8 mouse cellular contexts compared by ENCODE assay signal in the genomic region with DNA sequence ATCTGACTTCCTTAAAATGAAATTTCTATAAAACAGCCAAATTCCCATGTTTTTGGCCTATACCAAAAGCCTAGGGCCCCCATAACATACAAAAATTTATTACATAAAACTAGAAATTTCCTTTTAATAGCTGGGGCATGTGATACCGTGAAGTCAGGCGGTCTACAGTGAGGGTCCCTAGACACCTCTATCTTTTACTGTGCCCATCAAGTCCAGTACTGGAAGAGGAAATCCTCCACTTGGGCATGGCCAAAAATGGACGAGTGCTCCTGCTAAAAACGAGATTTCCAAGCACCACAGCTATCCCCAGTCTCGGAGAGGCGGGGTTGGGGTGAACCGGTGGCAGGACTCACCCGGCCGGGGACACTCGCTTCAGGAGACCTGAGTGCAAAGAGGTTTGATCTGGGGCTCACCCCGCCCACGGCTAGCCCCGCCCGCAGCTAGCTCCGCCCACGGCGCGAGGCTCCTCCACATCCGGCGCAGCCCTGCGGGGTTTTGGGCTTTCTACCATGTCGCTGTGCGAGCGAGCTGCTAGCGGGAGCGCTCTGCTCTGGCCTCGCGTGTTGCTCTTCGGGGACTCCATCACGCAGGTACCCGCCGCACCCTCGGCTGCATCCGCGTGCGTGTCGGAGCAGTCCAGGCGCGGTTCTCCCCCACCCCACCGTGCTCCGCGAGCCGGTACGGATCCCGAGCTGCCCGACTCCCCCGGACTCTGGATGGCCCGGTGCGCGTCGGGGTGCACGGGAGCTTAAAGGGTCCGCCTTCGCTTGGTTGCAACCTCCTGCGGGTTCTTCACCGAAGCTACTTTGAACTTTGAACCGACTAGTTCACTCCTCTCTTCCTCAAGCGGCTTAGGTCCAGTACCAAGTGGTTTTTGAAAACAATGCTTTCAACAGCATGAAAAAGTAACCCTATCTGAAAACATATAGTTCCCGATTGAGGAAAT. TPM values are rescaled to one million over a fixed set of nuclear protein-coding genes. Genes with fewer than 3 reads are reported as not detected.
DNase-seq lines count a peak whose midpoint lies in the region; ATAC-seq and TF ChIP-seq lines count a peak whose summit lies in the region.

A gene (plus strand): TSS at position 467 of the 946 bp plus-strand sequence.

- DNase-seq in ES-E14 (ENCODE audit: low read depth, low spot score), result peak; percentile 59
- peak; percentile 87 for DNase-seq in cerebellum, adult 18-20 months
- peak; percentile 87 for DNase-seq in heart, postnatal 36 days
- DNase-seq in layer of hippocampus, adult 2 months (ENCODE audit: low spot score in 2 of 2), result peak; percentile 60 to 75
- DNase-seq in lung, embryonic 14.5 days, result peak; percentile 91
- peak; percentile 91 for DNase-seq in thymus, adult 2 months

- no peak for TF ChIP-seq CTCF in layer of hippocampus, adult 2 months (conservative IDR thresholded peaks at IDR 0.05)
- no peak for TF ChIP-seq CTCF in lung, embryonic 14.5 days (IDR thresholded peaks at IDR 0.05; ENCODE audit: low read depth)
- TF ChIP-seq CTCF in olfactory bulb, adult 2 months (IDR thresholded peaks at IDR 0.05; ENCODE audit: insufficient read depth, low read depth, low read length), result no peak
- no peak for TF ChIP-seq CTCF in thymus, adult 2 months (IDR thresholded peaks at IDR 0.05; ENCODE audit: borderline replicate concordance, control insufficient read depth, extremely low read depth, insufficient read depth, low read length, poor library complexity)

- peak; percentile 73 for TF ChIP-seq POLR2A in olfactory bulb, adult 2 months (IDR thresholded peaks at IDR 0.05; ENCODE audit: insufficient read depth, low read depth, low read length)
- peak; percentile 79 for TF ChIP-seq POLR2A in thymus, adult 2 months (IDR thresholded peaks at IDR 0.05; ENCODE audit: control insufficient read depth, extremely low read depth, insufficient read depth, low read length, poor library complexity)

- peak within 1 kb of the TSS; percentile 83 for H3K4me2 ChIP-seq in forebrain, embryonic 16.5 days (ENCODE audit: low read length)
- peak within 1 kb of the TSS; percentile 66 for H3K4me2 ChIP-seq in lung, embryonic 14.5 days

- H3K9me3 ChIP-seq in ES-E14 (ENCODE audit: control insufficient read depth, insufficient read depth, low read depth, low read length), result no peaks in the 10 kb centered on the region
- H3K9me3 ChIP-seq in forebrain, embryonic 16.5 days (ENCODE audit: control insufficient read depth, low read length), result no peaks in the 10 kb centered on the region
- no peaks in the 10 kb centered on the region for H3K9me3 ChIP-seq in lung, embryonic 14.5 days (ENCODE audit: low read depth, low read length)

- in situ Hi-C loops in ES-E14 (cut with MboI; ENCODE audit: low sequenced_read_pairs in 2 of 2, unreplicated experiment in 2 of 2), result no loop called here

- H3K27ac ChIP-seq in ES-E14 (ENCODE audit: insufficient read depth, low read depth, low read length, poor library complexity, severe bottlenecking), result no peak within 1 kb of the TSS
- peak within 1 kb of the TSS; percentile 49 for H3K27ac ChIP-seq in forebrain, embryonic 16.5 days (ENCODE audit: low read length)
- peak within 1 kb of the TSS; percentile 91 for H3K27ac ChIP-seq in layer of hippocampus, adult 2 months
- H3K27ac ChIP-seq in lung, embryonic 14.5 days (ENCODE audit: low read depth), result 0 out of 2 replicates have a peak within 1 kb of the TSS, but pooled peaks have one; percentile 42
- H3K27ac ChIP-seq in olfactory bulb, adult 2 months (ENCODE audit: insufficient read depth, low read depth, low read length), result peak within 1 kb of the TSS; percentile 71
- H3K27ac ChIP-seq in thymus, adult 2 months (ENCODE audit: control insufficient read depth, insufficient read depth, low read length), result peak within 1 kb of the TSS; percentile 41

- ATAC-seq in forebrain, embryonic 16.5 days, result peak; percentile 92
- peak; percentile 94 for ATAC-seq in lung, embryonic 14.5 days (ENCODE audit: insufficient read depth)

- intact Hi-C loops in heart, postnatal 36 days (cut with DNase I), result loop anchor here (2.0 to 10.0 kb wide), 4 partner anchors 29 to 391 kb away; a partner anchor contains a TSS

- no peaks in the 10 kb centered on the region for H3K27me3 ChIP-seq in forebrain, embryonic 16.5 days (replicated peaks; ENCODE audit: control insufficient read depth, insufficient read depth, low read length)
- no peaks in the 10 kb centered on the region for H3K27me3 ChIP-seq in lung, embryonic 14.5 days (ENCODE audit: insufficient read depth, low read length)
- H3K27me3 ChIP-seq in thymus, adult 2 months (ENCODE audit: control insufficient read depth, insufficient read depth, low read length), result no peaks in the 10 kb centered on the region

- H3K4me1 ChIP-seq in ES-E14 (ENCODE audit: control insufficient read depth in 2 of 2, insufficient read depth in 2 of 2, low read length in 2 of 2, poor library complexity in 1 of 2), result peaks cover 0 to 3% of the 10 kb centered on the region in 2 experiments; a peak in 1 of 4 replicates
- H3K4me1 ChIP-seq in forebrain, embryonic 16.5 days (replicated peaks; ENCODE audit: control insufficient read depth, insufficient read depth, low read length), result peaks cover 7% of the 10 kb centered on the region
- H3K4me1 ChIP-seq in lung, embryonic 14.5 days (ENCODE audit: insufficient read depth), result 0 out of 2 replicates have a peak, but pooled peaks cover 3% of the 10 kb centered on the region
- no peaks in the 10 kb centered on the region for H3K4me1 ChIP-seq in olfactory bulb, adult 2 months (ENCODE audit: control insufficient read depth, insufficient read depth, low read length)
- peaks cover 4% of the 10 kb centered on the region; the same call in 1 of the 2 replicates for H3K4me1 ChIP-seq in thymus, adult 2 months (replicated peaks; ENCODE audit: control insufficient read depth, insufficient read depth, low read length)

- H3K36me3 ChIP-seq in ES-E14 (ENCODE audit: control insufficient read depth, insufficient read depth, low read length, poor library complexity, severe bottlenecking), result peaks cover 20% of the 10 kb centered on the region
- peaks cover 10% of the 10 kb centered on the region; the same call in 1 of the 2 replicates for H3K36me3 ChIP-seq in forebrain, embryonic 16.5 days (ENCODE audit: control insufficient read depth, insufficient read depth)
- H3K36me3 ChIP-seq in lung, embryonic 14.5 days (ENCODE audit: insufficient read depth), result peaks cover 60% of the 10 kb centered on the region
- H3K36me3 ChIP-seq in thymus, adult 2 months (ENCODE audit: control insufficient read depth, insufficient read depth, low read length), result peaks cover 10% of the 10 kb centered on the region

- H3K4me3 ChIP-seq in ES-E14 (ENCODE audit: insufficient read depth in 1 of 2, low read depth in 1 of 2, low read length in 2 of 2, poor library complexity in 1 of 2, severe bottlenecking in 1 of 2), result peak within 1 kb of the TSS; percentile 90 to 98
- peak within 1 kb of the TSS; percentile 74 for H3K4me3 ChIP-seq in forebrain, embryonic 16.5 days (replicated peaks; ENCODE audit: low read length)
- H3K4me3 ChIP-seq in layer of hippocampus, adult 2 months, result peak within 1 kb of the TSS; percentile 90
- peak within 1 kb of the TSS; percentile 65 for H3K4me3 ChIP-seq in lung, embryonic 14.5 days (ENCODE audit: low read depth, low read length)
- peak within 1 kb of the TSS; percentile 91 for H3K4me3 ChIP-seq in olfactory bulb, adult 2 months (ENCODE audit: insufficient read depth, low read depth, low read length)
- H3K4me3 ChIP-seq in thymus, adult 2 months (ENCODE audit: control insufficient read depth, insufficient read depth, low read length), result peak within 1 kb of the TSS; percentile 67

- peak within 1 kb of the TSS; percentile 90 for H3K9ac ChIP-seq in ES-E14 (ENCODE audit: insufficient read depth, low read depth, low read length, poor library complexity, severe bottlenecking)
- H3K9ac ChIP-seq in forebrain, embryonic 16.5 days (replicated peaks; ENCODE audit: low read depth, low read length), result peak within 1 kb of the TSS; percentile 80
- H3K9ac ChIP-seq in lung, embryonic 14.5 days, result peak within 1 kb of the TSS; percentile 77

- WGBS in forebrain, embryonic 16.5 days, result 3% methylated on average over 59 of the region's 59 CpGs
- 3% methylated on average over 59 of the region's 59 CpGs for WGBS in lung, embryonic 14.5 days
- WGBS in olfactory bulb, adult 2 months, result 2% methylated on average over 59 of the region's 59 CpGs
- 2% methylated on average over 59 of the region's 59 CpGs for WGBS in thymus, adult 2 months

TF ChIP-seq in ES-E14, 5 proteins besides CTCF, POLR2A, EP300 and RAD21:
- TF ChIP-seq HCFC1 (IDR thresholded peaks at IDR 0.05; ENCODE audit: borderline replicate concordance, insufficient read depth, low read length) (no peak), ZNF384 (IDR thresholded peaks at IDR 0.05; ENCODE audit: low read depth, low read length) (no peak), CHD2 (IDR thresholded peaks at IDR 0.05; ENCODE audit: low read depth, low read length) (no peak), MAFK (IDR thresholded peaks at IDR 0.05; ENCODE audit: insufficient read depth, low read depth, low read length) (no peak), ZC3H11A (IDR thresholded peaks at IDR 0.05; ENCODE audit: borderline replicate concordance, low read depth, low read length) (no peak)

RNA-seq across cellular contexts. Expression of the gene that starts here (rescaled TPM):
- total RNA-seq in ES-E14 (2012; rRNA removed), result 24.2 and 29.3 TPM in 2 replicates
- polyA plus RNA-seq in forebrain, embryonic 16.5 days (2015; fragmentation: Nextera tagmentation; extraction: Ambion mirVana), result 40.2 and 40.6 TPM in 2 replicates
- 10 to 100 TPM; 12.2 to 17.4 TPM for total RNA-seq in heart, postnatal 36 days (2021)
- 10 to 100 TPM; 10.6 to 14.3 TPM for total RNA-seq in layer of hippocampus, adult 2 months (2021)
- 57.1 and 58.8 TPM in 2 replicates for polyA plus RNA-seq in lung, embryonic 14.5 days (2014; fragmentation: Nextera tagmentation; extraction: Ambion mirVana)
- not detected in 2 replicates for polyA plus RNA-seq in olfactory bulb, adult 2 months (2012; ENCODE audit: insufficient read depth, insufficient read length, low replicate concordance, missing spikeins)
- 50.1 and 53.6 TPM in 2 replicates for polyA plus RNA-seq in thymus, adult 2 months (2012; rRNA removed)
